Mouse (Mus musculus) MEL (cell line): ENCODE results near the gene E330017A01Rik. TPM values are rescaled to one million over a fixed set of nuclear protein-coding genes. Genes with fewer than 3 reads are reported as not detected.

Experiments
- DNase-seq: peaks from one replicate; pipeline ENCODE4 v3.0.0; 2011; ENCODE audit warnings: low read depth, low spot score
- H3K27ac ChIP-seq: 2 replicates; pipeline ENCODE4 v1.5.1; 2012; ENCODE audit warnings: low read depth, mild to moderate bottlenecking, control low read depth, low read length, moderate library complexity; ENCODE audit not compliant: control insufficient read depth
- H3K27me3 ChIP-seq, 2 experiments: fragments of 150-350 bp in 1 of 2; sonication (generic) in 1 of 2; 2 replicates each; pipeline ENCODE4 v1.6.1; 2012; ENCODE audit warnings: low read length in 2 of 2, mild to moderate bottlenecking in 2 of 2, improper control_type of control experiment in 1 of 2, moderate library complexity in 1 of 2; ENCODE audit not compliant: insufficient read depth in 2 of 2, control insufficient read depth in 1 of 2
- H3K36me3 ChIP-seq, 2 experiments: 2 replicates each; pipeline ENCODE4 v1.6.1; 2012 to 2014; ENCODE audit warnings: low read length in 2 of 2, improper control_type of control experiment in 1 of 2, inconsistent platforms in 1 of 2, mild to moderate bottlenecking in 1 of 2; ENCODE audit not compliant: insufficient read depth in 2 of 2, control insufficient read depth in 1 of 2
- H3K4me1 ChIP-seq, 2 experiments: fragments of 150-350 bp in 1 of 2; sonication (generic) in 1 of 2; 2 replicates each; pipeline ENCODE4 v1.6.1; 2012; ENCODE audit warnings: low read length in 2 of 2, improper control_type of control experiment in 1 of 2, mild to moderate bottlenecking in 1 of 2; ENCODE audit not compliant: insufficient read depth in 2 of 2, control insufficient read depth in 1 of 2
- H3K4me3 ChIP-seq, 2 experiments: fragments of 150-350 bp in 1 of 2; sonication (generic) in 1 of 2; 2 replicates each; pipeline ENCODE4 v1.5.1; 2012; ENCODE audit warnings: low read depth in 2 of 2, low read length in 2 of 2, mild to moderate bottlenecking in 2 of 2, moderate library complexity in 2 of 2, control low read depth in 1 of 2, improper control_type of control experiment in 1 of 2; ENCODE audit not compliant: control insufficient read depth in 1 of 2, insufficient read depth in 1 of 2
- H3K79me2 ChIP-seq: 2 replicates; pipeline ENCODE4 v1.6.1; 2012; ENCODE audit warnings: mild to moderate bottlenecking, low read length, moderate library complexity; ENCODE audit not compliant: control insufficient read depth, poor library complexity, insufficient read depth
- H3K9ac ChIP-seq: 2 replicates; pipeline ENCODE4 v1.6.1; 2012; ENCODE audit warnings: low read depth, mild to moderate bottlenecking, control low read depth, low read length, moderate library complexity; ENCODE audit not compliant: control insufficient read depth, poor library complexity, severe bottlenecking
- H3K9me3 ChIP-seq: fragments of 150-350 bp; sonication (generic); replicated peaks from 2 replicates; pipeline ENCODE4 v1.6.1; 2012; ENCODE audit warnings: mild to moderate bottlenecking, low read length, improper control_type of control experiment, moderate library complexity; ENCODE audit not compliant: insufficient read depth
- BHLHE40 ChIP-seq: IDR thresholded peaks from 2 replicates; pipeline ENCODE4 v1.6.1; 2012; ENCODE audit warnings: low read depth, mild to moderate bottlenecking, inconsistent platforms, low read length, improper control_type of control experiment, borderline replicate concordance
- CHD1 ChIP-seq: IDR thresholded peaks from 2 replicates; pipeline ENCODE4 v1.6.1; 2012; ENCODE audit warnings: low read depth, mild to moderate bottlenecking, inconsistent platforms, low read length, improper control_type of control experiment
- CHD2 ChIP-seq: IDR thresholded peaks from 2 replicates; pipeline ENCODE4 v1.6.1; 2011; ENCODE audit warnings: low read length, improper control_type of control experiment
- CTCF ChIP-seq, 3 experiments: IDR thresholded peaks in 2 of 3; conservative IDR thresholded peaks in 1 of 3; 2 replicates each; pipeline ENCODE4 v1.5.1; 2011 to 2012; ENCODE audit warnings: low read length in 3 of 3, low read depth in 2 of 3, mild to moderate bottlenecking in 2 of 3, improper control_type of control experiment in 1 of 3, inconsistent platforms in 1 of 3, mixed read lengths in 1 of 3, moderate library complexity in 1 of 3; ENCODE audit not compliant: control insufficient read depth in 1 of 3, insufficient read depth in 1 of 3, poor library complexity in 1 of 3, severe bottlenecking in 1 of 3
- E2F4 ChIP-seq: IDR thresholded peaks from 2 replicates; pipeline ENCODE4 v1.6.1; 2011; ENCODE audit warnings: low read depth, low read length, improper control_type of control experiment, borderline replicate concordance
- ELF1 ChIP-seq: IDR thresholded peaks from 2 replicates; pipeline ENCODE4 v1.6.1; 2014; ENCODE audit warnings: low read depth, mild to moderate bottlenecking, inconsistent platforms, low read length, improper control_type of control experiment, moderate library complexity
- ETS1 ChIP-seq: IDR thresholded peaks from 2 replicates; pipeline ENCODE4 v1.6.1; 2012; ENCODE audit warnings: low read depth, mild to moderate bottlenecking, inconsistent platforms, low read length, improper control_type of control experiment, moderate library complexity
- GABPA ChIP-seq: IDR thresholded peaks from 2 replicates; pipeline ENCODE4 v1.6.1; 2012; ENCODE audit warnings: low read depth, mild to moderate bottlenecking, inconsistent platforms, low read length, improper control_type of control experiment, moderate library complexity
- GATA1 ChIP-seq: IDR thresholded peaks from 2 replicates; pipeline ENCODE4 v1.6.1; 2011; ENCODE audit warnings: low read depth, low read length, improper control_type of control experiment
- HCFC1 ChIP-seq: IDR thresholded peaks from 2 replicates; pipeline ENCODE4 v1.6.1; 2012; ENCODE audit warnings: low read depth, mild to moderate bottlenecking, inconsistent platforms, low read length, improper control_type of control experiment, moderate library complexity
- KAT2A ChIP-seq: conservative IDR thresholded peaks from 2 replicates; pipeline ENCODE4 v1.6.1; 2012; ENCODE audit warnings: low read depth, low read length, improper control_type of control experiment, inconsistent platforms
- MAX ChIP-seq: IDR thresholded peaks from 2 replicates; pipeline ENCODE4 v1.6.1; 2011; ENCODE audit warnings: low read length, improper control_type of control experiment
- MAZ ChIP-seq: IDR thresholded peaks from 2 replicates; pipeline ENCODE4 v1.6.1; 2012; ENCODE audit warnings: low read depth, mild to moderate bottlenecking, inconsistent platforms, low read length, improper control_type of control experiment
- NELFE ChIP-seq: IDR thresholded peaks from 2 replicates; pipeline ENCODE4 v1.6.1; 2011; ENCODE audit warnings: low read depth, low read length, improper control_type of control experiment
- POLR2A ChIP-seq, 2 experiments: IDR thresholded peaks; 2 replicates each; pipeline ENCODE4 v1.6.1; 2011 to 2012; ENCODE audit warnings: low read length in 2 of 2, mild to moderate bottlenecking in 2 of 2, control low read depth in 1 of 2, improper control_type of control experiment in 1 of 2, low read depth in 1 of 2, moderate library complexity in 1 of 2; ENCODE audit not compliant: control insufficient read depth in 1 of 2, insufficient read depth in 1 of 2, poor library complexity in 1 of 2
- POLR2AphosphoS2 ChIP-seq: IDR thresholded peaks from 2 replicates; pipeline ENCODE4 v1.6.1; 2011; ENCODE audit warnings: low read length, improper control_type of control experiment
- SMC3 ChIP-seq: IDR thresholded peaks from 2 replicates; pipeline ENCODE4 v1.6.1; 2011; ENCODE audit warnings: low read depth, low read length, improper control_type of control experiment
- TAL1 ChIP-seq: IDR thresholded peaks from 2 replicates; pipeline ENCODE4 v1.6.1; 2012; ENCODE audit warnings: mild to moderate bottlenecking, inconsistent platforms, low read length, moderate library complexity, mixed read lengths
- TCF12 ChIP-seq: IDR thresholded peaks from 2 replicates; pipeline ENCODE4 v1.6.1; 2014; ENCODE audit warnings: low read depth, mild to moderate bottlenecking, inconsistent platforms, low read length, improper control_type of control experiment, moderate library complexity
- UBTF ChIP-seq: IDR thresholded peaks from 2 replicates; pipeline ENCODE4 v1.6.1; 2012; ENCODE audit warnings: low read depth, mild to moderate bottlenecking, inconsistent platforms, low read length, improper control_type of control experiment, moderate library complexity, borderline replicate concordance; ENCODE audit not compliant: insufficient read depth
- USF1 ChIP-seq: IDR thresholded peaks from 2 replicates; pipeline ENCODE4 v1.6.1; 2014; ENCODE audit warnings: low read depth, mild to moderate bottlenecking, inconsistent platforms, low read length, improper control_type of control experiment, moderate library complexity
- USF2 ChIP-seq, 2 experiments: IDR thresholded peaks; 2 replicates each; pipeline ENCODE4 v1.6.1; 2011 to 2012; ENCODE audit warnings: improper control_type of control experiment in 2 of 2, low read length in 2 of 2, borderline replicate concordance in 1 of 2, inconsistent platforms in 1 of 2, low read depth in 1 of 2, mild to moderate bottlenecking in 1 of 2; ENCODE audit not compliant: insufficient read depth in 1 of 2
- ZC3H11A ChIP-seq: IDR thresholded peaks from 2 replicates; pipeline ENCODE4 v1.6.1; 2012; ENCODE audit warnings: low read depth, mild to moderate bottlenecking, inconsistent platforms, low read length, improper control_type of control experiment
- ZMIZ1 ChIP-seq: IDR thresholded peaks from 2 replicates; pipeline ENCODE4 v1.6.1; 2012; ENCODE audit warnings: low read depth, mild to moderate bottlenecking, inconsistent platforms, low read length, improper control_type of control experiment, moderate library complexity
- ZNF384 ChIP-seq: IDR thresholded peaks from 2 replicates; pipeline ENCODE4 v1.6.1; 2012; ENCODE audit warnings: low read depth, mild to moderate bottlenecking, inconsistent platforms, low read length, improper control_type of control experiment
- polyA plus RNA-seq, 2 experiments: library from polyadenylated mRNA; stranded (reverse) in 1 of 2; unstranded in 1 of 2; fragments of >175 nt in 1 of 2; fragments of >200 nt in 1 of 2; gene quantifications; 2 replicates each; pipeline versions ENCODE4 v1.2.1 to v1.2.4; 2012; ENCODE audit warnings: low replicate concordance in 2 of 2, low read depth in 1 of 2; ENCODE audit not compliant: insufficient read length in 2 of 2, insufficient read depth in 1 of 2, missing spikeins in 1 of 2
- total RNA-seq: library from RNA; depleted of rRNA; stranded (reverse); fragments of 300-350 nt; gene quantifications from 2 replicates; pipeline ENCODE4 v1.2.3, GENCODE M21; 2012

The E330017A01Rik gene
- total and polyA plus RNA-seq, 3 experiments: 4.3 to 8.2 TPM; not detected in 1

GRCm38 (mm10) chr16:58655751-58656150 is 17.2 kb upstream of the E330017A01Rik start:
- Histone ChIP-seq H3K27ac (no peak overlapping the region), H3K4me1 (peaks cover 3 to 7% of the 10 kb centered on the region in 2 experiments; a peak in 3 of 4 replicates), H3K9ac (no peak overlapping the region), H3K79me2 (no peaks in the 10 kb centered on the region), H3K4me3 (no peak overlapping the region), H3K27me3 (no peaks in the 10 kb centered on the region), H3K36me3 (peaks cover 0 to 4% of the 10 kb centered on the region in 2 experiments; a peak in 2 of 4 replicates), H3K9me3 (no peaks in the 10 kb centered on the region)
- TF ChIP-seq TAL1 (no peak), TCF12 (no peak), SMC3 (no peak), BHLHE40 (no peak)
- no peak for DNase-seq

- no peak for DNase-seq
- Histone ChIP-seq H3K36me3 (peaks cover 0 to 8% of the 10 kb centered on the region in 2 experiments; a peak in 2 of 4 replicates), H3K27me3 (no peaks in the 10 kb centered on the region), H3K27ac (no peak overlapping the region), H3K4me3 (no peak overlapping the region), H3K4me1 (peaks cover 3 to 7% of the 10 kb centered on the region in 2 experiments; a peak in 3 of 4 replicates), H3K79me2 (no peaks in the 10 kb centered on the region), H3K9me3 (no peaks in the 10 kb centered on the region), H3K9ac (no peak overlapping the region)
- TF ChIP-seq NELFE (no peak), TAL1 (no peak), ZMIZ1 (no peak), CHD1 (no peak), POLR2AphosphoS2 (no peak), E2F4 (no peak), GABPA (no peak), ZC3H11A (no peak), KAT2A (no peak), ETS1 (no peak), GATA1 (no peak), CHD2 (no peak)
Measured at GRCm38 (mm10) chr16:58649979-58650378, 11.4 kb upstream of the E330017A01Rik start.

GRCm38 (mm10) chr16:58638016-58638415 is 523 bp downstream of the E330017A01Rik start:
- Histone ChIP-seq H3K9ac (peak overlapping the region; percentile 46), H3K79me2 (no peaks in the 10 kb centered on the region), H3K4me3 (peak overlapping the region; percentile 62 to 71), H3K27me3 (no peaks in the 10 kb centered on the region), H3K9me3 (no peaks in the 10 kb centered on the region), H3K36me3 (peaks cover 0 to 14% of the 10 kb centered on the region in 2 experiments; a peak in 2 of 4 replicates), H3K4me1 (peaks cover 4 to 8% of the 10 kb centered on the region in 2 experiments; a peak in 2 of 4 replicates), H3K27ac (peak overlapping the region; percentile 88)
- peak; percentile 73 for DNase-seq
- TF ChIP-seq GATA1 (peak; percentile 36; the same call in 1 of the 2 replicates), POLR2A (IDR thresholded peaks at IDR 0.05; ENCODE audit: control insufficient read depth in 1 of 2, insufficient read depth in 1 of 2, low read depth in 1 of 2, low read length in 2 of 2, poor library complexity in 1 of 2) (no peak), HCFC1 (no peak), POLR2AphosphoS2 (no peak), MAZ (no peak), ZMIZ1 (no peak; the same call in 1 of the 2 replicates), USF2 (IDR thresholded peaks at IDR 0.05; ENCODE audit: borderline replicate concordance in 1 of 2, insufficient read depth in 1 of 2, low read depth in 1 of 2, low read length in 2 of 2) (no peak), MAX (no peak), ELF1 (no peak), CTCF (IDR thresholded peaks at IDR 0.05 in 2 of 3, conservative IDR thresholded peaks at IDR 0.05 in 1 of 3; ENCODE audit: control insufficient read depth in 1 of 3, insufficient read depth in 1 of 3, low read depth in 2 of 3, low read length in 3 of 3, poor library complexity in 1 of 3, severe bottlenecking in 1 of 3) (no peak), CHD1 (no peak), CHD2 (no peak), SMC3 (no peak), ZC3H11A (no peak), NELFE (no peak), TCF12 (no peak), UBTF (no peak), TAL1 (no peak), USF1 (no peak), GABPA (no peak), ZNF384 (no peak)
